Mouse (Mus musculus) lung, postnatal 0 days (tissue): ENCODE measurements around the gene Tia1. TPM values are rescaled to one million over a fixed set of nuclear protein-coding genes. Genes with fewer than 3 reads are reported as not detected.
A peak's percentile ranks its signal among the peaks of the same experiment; 100 is the strongest.

Experiments used
- ATAC-seq: fragments of 200-750 bp; cut with Nextera tagmentation; 2 replicates; pipeline ENCODE4 v1.8.0; 2017; ENCODE audit warnings: moderate library complexity
- DNase-seq: peaks from one replicate; pipeline ENCODE4 v3.0.0-alpha.2; 2016; ENCODE audit warnings: low spot score
- H3K27ac ChIP-seq: fragments of 300-500 bp; sonication (generic); 2 replicates; pipeline ENCODE4 v1.5.1; 2014; ENCODE audit warnings: antibody characterized with exemption, mild to moderate bottlenecking, low read length, mixed read lengths
- H3K27me3 ChIP-seq: fragments of 300-500 bp; sonication (generic); replicated peaks from 2 replicates; pipeline ENCODE4 v1.6.1; 2014; ENCODE audit warnings: low read length, mixed read lengths; ENCODE audit not compliant: insufficient read depth
- H3K36me3 ChIP-seq: fragments of 300-500 bp; sonication (generic); 2 replicates; pipeline ENCODE4 v1.6.1; 2014; ENCODE audit warnings: low read length, mixed read lengths; ENCODE audit not compliant: insufficient read depth
- H3K4me1 ChIP-seq: fragments of 300-500 bp; sonication (generic); 2 replicates; pipeline ENCODE4 v1.6.1; 2014; ENCODE audit warnings: antibody characterized with exemption, low read depth, low read length, mixed read lengths; ENCODE audit not compliant: insufficient read depth
- H3K4me2 ChIP-seq: fragments of 300-500 bp; sonication (generic); replicated peaks from 2 replicates; pipeline ENCODE4 v1.6.1; 2014; ENCODE audit warnings: low read depth, mild to moderate bottlenecking, low read length, moderate library complexity, mixed read lengths
- H3K4me3 ChIP-seq: fragments of 300-500 bp; sonication (generic); 2 replicates; pipeline ENCODE4 v1.5.1; 2014; ENCODE audit warnings: low read depth, low read length
- H3K9ac ChIP-seq: fragments of 300-500 bp; sonication (generic); replicated peaks from 2 replicates; pipeline ENCODE4 v1.6.1; 2014; ENCODE audit warnings: low read depth, mild to moderate bottlenecking
- H3K9me3 ChIP-seq: fragments of 300-500 bp; sonication (generic); 2 replicates; pipeline ENCODE4 v1.6.1; 2016; ENCODE audit warnings: low read length, mixed read lengths
- CTCF ChIP-seq: IDR thresholded peaks from 2 replicates; pipeline ENCODE4 v1.5.1; 2016; ENCODE audit warnings: antibody characterized with exemption, mild to moderate bottlenecking
- EP300 ChIP-seq: IDR thresholded peaks from 2 replicates; pipeline ENCODE4 v1.6.1; 2016; ENCODE audit warnings: antibody characterized with exemption, mild to moderate bottlenecking, control low read depth
- WGBS: fragments of 180-500 bp; shearing (Covaris S2); extraction: QIAGEN DNeasy Blood & Tissue Kit; methylation state at CpG from one replicate; pipeline ENCODE4 v1.1.7; 2014; 5-methylcytosine and 5-hydroxymethylcytosine counted together
- polyA plus RNA-seq: library from polyadenylated mRNA; unstranded; fragments of >200 nt; fragmentation: Nextera tagmentation; extraction: Ambion mirVana; gene quantifications from 2 replicates; pipeline ENCODE4 v1.2.1, GENCODE M21; 2015

The Tia1 gene
- polyA plus RNA-seq, 1 experiment from 2014 or later: 59.1 TPM

- DNase-seq (peak; percentile 28), ATAC-seq (no peak)
- TF ChIP-seq EP300: no peak
- TF ChIP-seq CTCF: no peak
- under 1% methylated on average over 11 of the region's 11 CpGs for WGBS
- Histone ChIP-seq H3K9me3 (no peaks in the 10 kb centered on the region), H3K27ac (peak overlapping the region; percentile 99), H3K4me3 (peak overlapping the region; percentile 85), H3K9ac (peak overlapping the region; percentile 94), H3K36me3 (no peaks in the 10 kb centered on the region), H3K27me3 (no peaks in the 10 kb centered on the region), H3K4me2 (peak overlapping the region; percentile 59), H3K4me1 (no peaks in the 10 kb centered on the region)
Measured at GRCm38 (mm10) chr6:86404996-86405395, 977 bp downstream of the Tia1 start.

GRCm38 (mm10) chr6:86406306-86406705, 2.3 kb downstream of the Tia1 start:
- Histone ChIP-seq H3K9ac (no peak overlapping the region), H3K4me2 (no peak overlapping the region), H3K27ac (no peak overlapping the region), H3K36me3 (no peaks in the 10 kb centered on the region), H3K4me1 (no peaks in the 10 kb centered on the region), H3K9me3 (no peaks in the 10 kb centered on the region), H3K4me3 (no peak overlapping the region), H3K27me3 (no peaks in the 10 kb centered on the region)
- DNase-seq: no peak
- TF ChIP-seq EP300 (no peak), CTCF (no peak)
- no peak for ATAC-seq

DNA sequence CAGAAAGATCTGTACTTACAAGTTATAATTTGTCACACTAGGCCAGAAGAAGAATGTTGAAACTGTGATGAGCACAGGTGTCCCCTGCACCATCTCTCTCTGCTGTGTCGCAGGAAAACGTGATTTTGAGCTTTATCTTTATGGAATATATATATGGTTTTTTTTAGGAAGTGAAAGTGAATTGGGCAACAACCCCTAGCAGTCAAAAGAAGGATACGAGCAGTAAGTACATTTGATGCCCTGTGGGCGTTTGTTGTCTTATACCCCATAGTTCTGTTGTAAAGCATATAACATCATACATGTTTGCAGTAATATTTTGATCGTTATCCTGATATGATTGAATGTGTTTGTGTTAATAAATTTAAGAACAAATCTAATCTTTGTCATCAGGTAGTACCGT, 14.7 kb downstream of the Tia1 start:
- WGBS: 90% methylated on average over 6 of the region's 6 CpGs
- H3K36me3 ChIP-seq: peaks cover 33% of the 10 kb centered on the region; the same call in 1 of the 2 replicates
- DNase-seq (no peak), ATAC-seq (no peak)
- H3K4me3 ChIP-seq: no peak overlapping the region
- no peaks in the 10 kb centered on the region for H3K4me1 ChIP-seq
- TF ChIP-seq CTCF (no peak), EP300 (no peak)
- no peaks in the 10 kb centered on the region for H3K9me3 ChIP-seq
- no peak overlapping the region for H3K9ac ChIP-seq
- no peak overlapping the region for H3K27ac ChIP-seq
- H3K4me2 ChIP-seq: no peak overlapping the region
- H3K27me3 ChIP-seq: no peaks in the 10 kb centered on the region

DNA sequence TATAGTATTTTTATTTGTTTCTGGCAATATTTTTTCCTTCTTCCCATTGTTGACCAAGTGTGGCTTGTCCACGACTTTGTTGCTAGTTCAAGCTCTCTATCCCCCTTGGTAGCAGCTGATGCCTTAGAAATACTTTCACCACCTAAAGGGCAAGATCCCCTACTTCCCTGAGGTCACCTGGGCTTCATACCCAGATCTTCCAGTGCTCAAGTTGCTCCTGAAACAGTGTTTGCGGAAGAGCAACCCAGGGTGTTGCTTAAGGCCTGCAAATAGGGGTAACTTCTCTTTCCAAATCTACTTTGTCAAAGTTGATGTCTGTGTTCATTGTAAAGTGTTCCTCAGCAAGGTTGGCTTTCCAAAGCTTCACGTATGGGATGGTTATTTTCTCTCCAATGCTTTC, 15.2 kb downstream of the Tia1 start:
- Histone ChIP-seq H3K9ac (no peak overlapping the region), H3K27ac (no peak overlapping the region), H3K9me3 (no peaks in the 10 kb centered on the region), H3K4me2 (no peak overlapping the region), H3K36me3 (peaks cover 32% of the 10 kb centered on the region; the same call in 1 of the 2 replicates), H3K27me3 (no peaks in the 10 kb centered on the region), H3K4me3 (no peak overlapping the region), H3K4me1 (no peaks in the 10 kb centered on the region)
- WGBS: 83% methylated on average over 3 of the region's 3 CpGs
- TF ChIP-seq CTCF (no peak), EP300 (no peak)
- DNase-seq (no peak), ATAC-seq (no peak)

DNA sequence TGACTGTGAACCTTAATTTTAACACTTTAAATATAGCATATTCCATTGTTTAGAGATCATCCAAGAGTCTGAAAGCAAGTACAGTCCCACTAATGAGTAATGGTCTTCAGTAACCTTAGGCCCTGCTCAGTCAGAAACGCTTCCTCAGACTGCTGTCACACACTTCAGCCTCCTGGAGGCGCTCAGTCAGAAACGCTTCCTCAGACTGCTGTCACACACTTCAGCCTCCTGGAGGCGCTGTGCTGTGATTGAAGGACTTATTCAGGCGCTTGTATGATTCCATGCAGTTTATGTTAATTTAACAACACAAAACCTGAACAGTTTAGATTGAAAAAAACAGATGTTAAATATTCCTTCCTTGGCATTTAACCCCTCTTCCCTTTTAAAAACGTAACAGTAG, 16.5 kb downstream of the Tia1 start:
- Histone ChIP-seq H3K27ac (no peak overlapping the region), H3K27me3 (no peaks in the 10 kb centered on the region), H3K4me2 (no peak overlapping the region), H3K36me3 (peaks cover 30% of the 10 kb centered on the region; the same call in 1 of the 2 replicates), H3K9ac (no peak overlapping the region), H3K4me1 (no peaks in the 10 kb centered on the region), H3K9me3 (no peaks in the 10 kb centered on the region), H3K4me3 (no peak overlapping the region)
- no peak for ATAC-seq
- TF ChIP-seq CTCF (peak; percentile 70), EP300 (no peak)
- DNase-seq: peak; percentile 48
- WGBS: 74% methylated on average over 6 of the region's 6 CpGs

DNA sequence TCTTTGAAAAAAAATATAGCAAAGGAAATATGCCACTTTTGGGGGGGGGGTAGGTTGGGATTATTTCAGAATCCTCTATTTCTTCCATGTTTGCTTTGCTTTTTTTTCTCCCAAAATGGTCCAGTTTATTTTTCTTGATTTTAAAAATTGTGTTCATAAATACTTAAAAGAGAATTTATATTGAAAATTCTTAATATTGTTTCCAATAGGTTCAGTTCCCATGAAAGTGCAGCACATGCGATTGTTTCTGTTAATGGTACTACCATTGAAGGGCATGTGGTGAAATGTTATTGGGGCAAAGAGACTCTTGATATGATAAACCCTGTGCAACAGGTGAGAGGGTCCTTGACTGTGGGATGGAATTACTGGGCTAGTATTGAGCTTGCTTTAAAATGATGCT, 22.3 kb downstream of the Tia1 start, which contains the start of gene Gm44790:
TSS of gene Gm44790 (plus strand) at position 301 of the 400 bp plus-strand sequence.
- Histone ChIP-seq H3K9me3 (no peaks in the 10 kb centered on the region), H3K4me3 (no peak within 1 kb of the TSS), H3K4me1 (no peaks in the 10 kb centered on the region), H3K9ac (no peak within 1 kb of the TSS), H3K27ac (no peak within 1 kb of the TSS), H3K4me2 (no peak within 1 kb of the TSS), H3K27me3 (no peaks in the 10 kb centered on the region), H3K36me3 (peaks cover 17% of the 10 kb centered on the region; the same call in 1 of the 2 replicates)
- DNase-seq (no peak), ATAC-seq (no peak)
- whole genome bisulfite sequencing: 94% methylated on average over 1 of the region's 1 CpGs
- TF ChIP-seq EP300 (no peak), CTCF (no peak)

DNA sequence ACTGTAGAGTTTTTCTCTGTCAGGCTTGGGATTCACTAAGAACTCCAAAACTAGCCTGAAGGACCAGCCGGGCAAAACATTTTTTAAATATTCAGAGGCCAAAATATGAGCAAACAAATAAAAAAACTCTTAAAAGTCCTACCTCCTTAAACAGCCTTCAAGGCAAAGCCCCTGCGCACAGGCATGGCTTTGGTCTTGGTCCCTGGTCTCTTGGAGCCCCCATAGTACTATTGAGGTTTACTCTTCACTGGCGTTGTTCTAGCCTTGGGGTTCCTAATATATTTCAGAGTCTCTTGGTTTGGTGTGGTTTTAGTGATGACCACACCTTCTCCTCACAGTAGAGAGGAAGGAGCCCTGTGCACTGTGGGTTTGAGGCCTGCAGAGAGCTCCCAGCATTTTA, 27.5 kb downstream of the Tia1 start:
- Histone ChIP-seq H3K4me2 (no peak overlapping the region), H3K9me3 (no peaks in the 10 kb centered on the region), H3K9ac (no peak overlapping the region), H3K4me1 (no peaks in the 10 kb centered on the region), H3K4me3 (no peak overlapping the region), H3K36me3 (peaks cover 14% of the 10 kb centered on the region; the same call in 1 of the 2 replicates), H3K27ac (no peak overlapping the region), H3K27me3 (no peaks in the 10 kb centered on the region)
- ATAC-seq (no peak), DNase-seq (no peak)
- 92% methylated on average over 3 of the region's 3 CpGs for WGBS
- TF ChIP-seq EP300: no peak
- TF ChIP-seq CTCF: no peak
